Mouse (Mus musculus) activated CD4-positive, CD25-positive, alpha-beta regulatory T cell (primary cell): Measurements from ENCODE around the gene Scrg1. TPM values are rescaled to one million over a fixed set of nuclear protein-coding genes. Genes with fewer than 3 reads are reported as not detected.

Experiments used
- polyA plus RNA-seq, 2 experiments: library from polyadenylated mRNA; unstranded; fragments of 100-300 nt; shearing (Covaris generic); gene quantifications; one replicate each; pipeline ENCODE4 v1.2.1; 2017

The Scrg1 gene
- polyA plus RNA-seq, result not detected

GRCm38 (mm10) chr8:57455765-57456164, at the start of gene Scrg1:
Gene Scrg1, plus strand, starts transcription at chr8:57455923.

GRCm38 (mm10) chr8:57487441-57488155, 31.9 kb downstream of the Scrg1 start, which contains the start of gene Sap30:
Gene Sap30, minus strand, starts transcription at chr8:57487860.

GRCm38 (mm10) chr8:57511316-57512118, 55.8 kb downstream of the Scrg1 start, which contains the start of gene Hmgb2:
Gene Hmgb2, plus strand, starts transcription at chr8:57511907.

Other genes with a start within 250 kb of the Scrg1 start
- gene Hand2, start 134.9 kb upstream of the Scrg1 start, polyA plus RNA-seq, result not detected
- 1 to 10 TPM; 5.1 to 6.9 TPM for gene Sap30, start 31.9 kb downstream of the Scrg1 start, polyA plus RNA-seq
- gene Hmgb2, start 56.0 kb downstream of the Scrg1 start, polyA plus RNA-seq, result 100 to 1,000 TPM; 162 to 255 TPM
- 10 to 100 TPM; 24.0 to 29.5 TPM for gene Galnt7, start 197.1 kb downstream of the Scrg1 start, polyA plus RNA-seq